Mouse (Mus musculus) cerebellum, postnatal 14 days (tissue): Measurements from ENCODE around the gene Zfp575.
"Not testable (repeated sequence)": the region's sequence is repeated elsewhere in the genome, so short reads cannot be mapped to it uniquely, and the experiment has no call there.

Source experiments
- DNase-seq, 2 experiments: peaks; one replicate each; pipeline ENCODE4 v3.0.0; 2021; ENCODE audit warnings: mixed read lengths in 2 of 2

The Zfp575 gene

DNA sequence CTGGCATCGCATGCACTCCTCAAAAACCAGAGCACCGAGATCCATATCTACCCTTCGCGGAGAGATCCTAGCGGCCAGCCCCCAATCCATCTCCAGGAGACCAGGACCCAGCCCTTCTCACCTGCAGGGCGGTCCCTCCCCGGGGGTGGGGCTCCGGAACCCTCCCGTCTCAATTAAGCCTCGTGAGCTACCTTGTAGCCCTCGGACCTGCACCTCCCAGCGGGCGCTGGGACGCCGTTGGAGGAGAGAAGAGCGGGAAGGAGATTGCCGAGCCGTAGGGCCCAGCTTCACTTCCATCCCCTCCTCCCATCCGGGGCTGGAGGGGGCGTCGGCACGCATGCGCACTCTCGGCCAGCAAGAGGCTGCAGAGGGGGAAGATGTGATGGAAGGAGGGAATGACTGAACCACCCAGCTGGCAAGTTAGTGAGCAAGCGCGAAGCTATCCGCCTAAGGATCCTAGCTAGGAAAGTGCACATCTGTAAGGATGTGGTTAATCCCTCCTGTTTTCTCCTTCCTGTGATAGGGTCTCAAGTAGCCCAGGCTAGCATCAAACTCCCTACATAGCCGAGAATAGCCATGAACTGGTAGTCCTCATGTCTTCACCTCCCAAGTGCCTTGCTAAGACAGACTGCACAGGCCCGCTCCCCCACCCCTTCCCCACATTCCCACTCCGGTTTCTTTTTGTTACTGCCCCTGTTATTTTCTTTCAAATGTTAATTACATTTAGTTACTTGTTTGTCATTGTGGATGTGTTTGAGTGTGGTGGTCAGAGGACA, at the start of gene Zfp575, which contains the start of gene Ethe1:
Gene Zfp575, minus strand, starts transcription at position 312 of the 776 bp plus-strand sequence.
Gene Ethe1, plus strand, starts transcription at position 214 of the 776 bp plus-strand sequence.
- DNase-seq, result peak; percentile 82 to 86

GRCm38 (mm10) chr7:24637046-24637445, 49.6 kb upstream of the Zfp575 start:
- no peak for DNase-seq

- DNase-seq, result no peak
Measured at GRCm38 (mm10) chr7:24636264-24636663, 48.8 kb upstream of the Zfp575 start, which contains the start of gene Lypd3. Lypd3 (plus strand) TSS chr7:24636550.

DNA sequence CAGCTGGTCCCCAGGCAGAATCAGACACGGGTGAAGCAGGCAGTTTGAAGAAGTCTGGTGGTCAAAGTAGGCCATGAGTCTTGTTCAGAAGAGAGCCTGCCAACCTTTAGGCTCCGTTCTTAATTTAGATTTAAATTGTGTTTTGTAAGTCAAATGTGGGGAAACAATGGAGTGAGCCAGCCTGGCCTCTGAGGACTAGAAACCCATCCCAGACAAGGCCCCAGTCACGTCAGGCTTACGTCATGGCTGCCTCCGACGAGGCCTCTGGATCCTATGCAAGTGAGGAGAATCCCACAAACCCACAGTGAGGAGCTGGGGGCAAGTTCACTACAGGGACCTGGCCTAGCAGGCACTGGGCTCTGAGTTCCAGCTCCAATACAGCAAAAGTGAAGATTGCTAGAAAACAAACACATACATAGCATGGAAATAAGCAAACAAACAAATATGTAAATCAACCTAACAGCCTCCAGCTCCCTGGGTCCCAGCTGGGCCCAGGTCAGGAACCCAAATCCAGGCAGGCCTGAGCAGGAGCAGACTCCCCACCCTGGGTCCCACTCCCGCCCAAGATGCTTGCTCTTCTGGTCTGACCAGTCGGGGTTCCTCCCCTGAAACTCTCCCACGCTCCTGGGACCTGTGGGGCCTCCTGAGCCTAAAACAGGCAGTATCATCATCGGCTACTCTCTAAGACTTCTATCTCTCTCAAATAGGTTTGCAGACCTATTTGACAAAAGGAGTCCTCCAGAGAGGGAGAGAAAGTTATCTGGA, 42.9 kb upstream of the Zfp575 start:
- no peak for DNase-seq

GRCm38 (mm10) chr7:24629672-24630071, 42.2 kb upstream of the Zfp575 start:
- DNase-seq, result no peak

GRCm38 (mm10) chr7:24628685-24629610, 41.5 kb upstream of the Zfp575 start:
- DNase-seq, result peak; percentile 54 to 65

GRCm38 (mm10) chr7:24622967-24623366, 35.5 kb upstream of the Zfp575 start:
- no peak for DNase-seq

DNA sequence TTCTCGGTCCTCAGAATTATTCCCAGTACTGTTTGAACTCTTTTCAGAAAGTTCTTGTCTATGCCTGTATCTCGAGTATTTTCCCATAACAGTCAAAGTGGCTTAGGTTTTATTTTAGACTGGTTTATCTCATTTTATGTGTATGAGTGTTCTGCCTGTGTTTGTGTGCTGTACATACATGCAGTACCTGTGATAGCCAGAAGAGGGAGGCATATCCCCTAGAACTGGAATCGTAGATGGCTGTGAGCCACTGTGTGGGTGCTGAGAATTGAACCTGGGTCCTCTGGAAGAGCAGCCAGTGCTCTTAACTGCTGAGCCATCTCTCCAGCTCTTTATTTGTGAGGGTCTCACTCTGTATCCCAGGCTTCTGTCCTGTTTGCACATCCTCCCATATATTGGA, 33.8 kb upstream of the Zfp575 start:
- DNase-seq, result no peak

DNA sequence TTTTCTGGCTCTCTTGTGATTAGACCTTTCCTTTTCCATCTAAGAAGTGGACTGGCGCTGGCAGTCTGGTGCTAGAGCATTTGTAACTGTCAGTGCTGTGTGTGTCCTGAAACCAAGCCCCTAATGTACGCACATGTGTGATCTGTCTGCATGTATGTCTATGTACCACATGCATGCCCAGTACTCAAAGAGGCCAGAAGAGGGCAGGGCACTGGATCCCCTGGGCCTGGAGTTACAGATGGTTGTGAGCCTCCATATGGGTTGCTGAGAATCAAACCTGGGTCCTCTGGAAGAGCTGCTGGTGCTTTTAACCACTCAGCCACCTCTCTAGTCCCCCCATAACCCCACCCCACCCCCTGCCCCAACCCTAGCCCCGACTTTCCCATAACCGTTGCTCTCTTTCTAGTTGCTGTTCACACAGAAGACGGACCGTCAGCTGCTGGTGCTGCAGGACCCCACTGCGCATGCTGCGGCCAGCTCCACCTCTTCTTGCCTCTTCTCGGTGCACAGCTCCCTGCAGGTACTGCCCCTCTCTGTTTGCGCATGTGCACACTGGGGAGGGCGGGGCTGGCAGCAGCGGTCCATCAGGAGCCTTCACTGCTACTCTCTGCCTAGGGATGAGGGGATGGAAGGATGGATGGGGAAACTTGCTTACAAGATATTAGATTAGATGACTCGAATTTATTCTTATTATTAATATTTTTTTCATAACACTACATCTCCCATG, 32.4 kb upstream of the Zfp575 start:
- DNase-seq, result no peak

DNA sequence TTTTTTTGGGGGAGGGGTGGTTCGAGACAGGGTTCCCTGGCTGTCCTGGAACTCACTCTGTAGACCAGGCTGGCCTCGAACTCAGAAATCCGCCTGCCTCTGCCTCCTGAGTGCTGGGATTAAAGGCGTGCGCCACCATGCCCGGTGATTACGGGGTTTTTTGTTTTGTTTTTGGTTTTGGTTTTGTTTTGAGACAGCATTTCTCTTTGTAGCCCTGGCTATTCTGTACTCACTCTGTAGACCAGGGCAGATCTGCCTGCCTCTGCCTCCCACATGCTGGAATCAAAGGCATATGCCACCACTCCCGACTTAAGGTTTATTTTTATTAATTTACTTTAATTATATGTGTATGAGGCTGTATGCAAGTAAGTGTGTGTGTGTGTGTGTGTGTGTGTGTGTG, 30.9 kb upstream of the Zfp575 start:
- DNase-seq, result not testable (repeated sequence)

DNA sequence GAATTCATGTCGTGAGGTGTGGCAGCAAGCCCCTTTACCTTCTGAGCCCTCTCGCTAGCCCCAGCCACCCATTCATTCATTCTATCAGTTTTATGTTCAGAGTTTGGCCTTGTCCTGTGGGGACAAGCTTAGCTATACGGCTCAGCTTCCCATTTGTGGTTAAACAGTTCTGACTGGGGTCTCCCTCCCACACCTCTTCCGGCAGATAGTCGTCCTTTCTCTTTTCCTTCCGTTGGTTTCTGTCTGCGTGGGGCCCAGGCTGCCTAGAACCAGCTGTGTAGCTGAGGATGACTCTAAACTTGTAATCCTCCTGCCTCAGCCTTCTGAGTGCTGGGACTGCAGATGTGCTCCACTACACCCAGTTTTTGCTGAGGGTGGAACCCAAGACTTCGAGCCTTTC, 30.3 kb upstream of the Zfp575 start:
- no peak for DNase-seq

DNA sequence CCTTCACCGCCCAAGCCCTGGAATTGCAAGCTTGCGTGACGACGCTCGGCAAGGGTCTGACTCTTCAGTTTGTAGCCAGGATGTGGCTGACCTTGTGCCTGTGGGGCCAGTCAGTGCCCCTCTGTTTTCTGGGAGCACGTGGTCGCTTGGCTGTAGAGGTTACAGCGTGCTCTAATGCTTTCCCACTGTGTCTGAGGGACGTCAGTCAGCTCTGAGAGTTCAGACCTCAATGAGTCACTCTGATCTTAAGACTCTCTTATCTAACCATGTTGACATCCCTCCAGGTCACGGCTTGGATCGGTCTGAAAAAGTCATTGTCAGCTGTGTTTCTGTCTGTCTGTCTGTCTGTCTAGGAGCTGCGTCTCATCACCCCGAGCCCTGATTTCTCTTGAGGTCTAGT, 27.4 kb upstream of the Zfp575 start:
- no peak for DNase-seq

DNA sequence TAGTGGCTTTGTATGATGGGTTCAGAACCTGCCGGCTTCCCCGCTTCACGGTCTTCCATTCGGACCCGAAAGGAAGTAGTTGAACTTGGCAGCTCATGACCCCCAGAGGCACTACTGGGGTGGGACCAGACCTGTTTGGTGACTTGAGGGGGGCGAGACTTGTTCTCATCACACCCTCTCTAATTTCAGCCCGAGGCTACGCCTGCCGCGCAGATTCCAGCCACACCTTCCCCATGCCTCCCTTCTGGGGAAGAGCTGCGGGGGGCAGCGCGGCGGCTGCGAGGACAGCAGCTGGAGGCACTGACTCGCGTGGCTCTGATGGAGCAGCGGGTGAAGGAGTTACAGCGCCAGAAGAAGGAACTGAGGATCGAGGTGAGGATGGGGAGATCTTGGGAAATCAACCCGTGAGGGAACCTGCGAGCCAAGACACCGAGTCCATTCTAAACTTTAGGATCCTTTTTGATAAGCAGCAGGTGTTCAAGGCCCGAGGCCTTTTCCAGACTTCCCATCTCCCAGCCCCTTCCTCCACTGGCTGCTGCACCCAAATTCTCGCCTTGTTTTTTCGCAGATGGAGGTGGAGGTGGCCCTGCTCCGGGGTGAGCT, 25.0 kb upstream of the Zfp575 start:
- DNase-seq, result no peak

DNA sequence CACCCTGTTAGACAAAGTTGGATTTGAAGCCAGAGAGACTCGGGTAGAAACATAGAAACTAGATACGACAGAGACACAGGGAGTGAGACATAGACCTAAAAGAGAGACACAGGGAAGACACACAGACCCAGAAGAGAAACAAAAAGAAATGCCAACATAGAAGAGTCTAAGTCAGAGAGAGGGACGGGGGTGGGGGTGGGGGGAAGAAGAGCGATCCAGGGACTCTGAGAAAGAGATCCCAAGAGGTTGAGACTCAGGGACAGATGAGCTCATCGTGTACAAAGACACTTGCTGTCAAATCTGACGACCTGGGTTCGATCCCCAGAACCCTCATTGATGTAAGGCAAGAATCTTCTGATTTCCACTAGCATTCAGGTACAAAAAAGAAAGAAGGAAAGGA, 24.3 kb upstream of the Zfp575 start:
- DNase-seq, result no peak

- DNase-seq, result peak in 1 of 2 experiments; percentile 53
Measured at GRCm38 (mm10) chr7:24610879-24611494, 23.5 kb upstream of the Zfp575 start.

DNA sequence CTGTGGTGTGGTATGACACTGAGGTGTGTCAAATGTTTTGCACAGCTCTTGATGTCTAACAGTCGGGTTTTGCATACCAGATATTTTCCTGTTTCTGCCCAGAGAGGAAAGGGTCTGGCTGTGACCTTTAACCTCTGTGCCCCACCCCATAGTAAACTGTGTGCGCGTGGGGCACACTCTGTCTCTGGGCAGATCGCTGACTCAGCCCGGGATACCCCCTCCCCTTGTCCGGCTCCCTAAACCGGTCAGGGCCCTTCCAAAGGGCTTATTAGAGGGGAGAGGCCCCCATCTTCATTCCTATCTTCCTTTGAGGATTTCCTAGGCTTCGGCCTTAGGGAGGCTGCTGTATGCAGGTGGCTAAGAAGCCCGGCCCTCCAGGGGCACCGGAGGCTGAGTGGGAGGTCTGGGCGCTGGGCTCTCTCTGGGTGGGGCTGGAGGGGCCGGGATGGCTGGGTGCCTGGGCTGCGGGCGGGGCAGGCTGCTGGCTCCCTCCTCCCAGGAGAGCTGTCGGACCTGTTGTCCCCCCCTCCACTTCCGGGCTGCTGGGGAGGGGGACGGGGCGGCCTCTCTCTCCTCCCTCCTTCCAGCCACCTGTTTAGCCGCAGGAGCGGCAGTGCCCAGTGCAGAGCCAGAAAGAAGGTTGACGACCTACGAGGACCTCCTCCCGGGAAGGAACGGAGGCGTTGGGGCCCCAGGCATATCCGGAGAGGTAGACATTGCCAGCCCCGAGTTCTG, 22.9 kb upstream of the Zfp575 start, which contains the start of gene Phldb3:
Gene Phldb3, plus strand, starts transcription at position 620 of the 735 bp plus-strand sequence.
- no peak for DNase-seq

GRCm38 (mm10) chr7:24608561-24608960, 21.1 kb upstream of the Zfp575 start:
- no peak for DNase-seq

- DNase-seq, result peak; percentile 46 to 50
Measured at GRCm38 (mm10) chr7:24608017-24608416, 20.6 kb upstream of the Zfp575 start.

DNA sequence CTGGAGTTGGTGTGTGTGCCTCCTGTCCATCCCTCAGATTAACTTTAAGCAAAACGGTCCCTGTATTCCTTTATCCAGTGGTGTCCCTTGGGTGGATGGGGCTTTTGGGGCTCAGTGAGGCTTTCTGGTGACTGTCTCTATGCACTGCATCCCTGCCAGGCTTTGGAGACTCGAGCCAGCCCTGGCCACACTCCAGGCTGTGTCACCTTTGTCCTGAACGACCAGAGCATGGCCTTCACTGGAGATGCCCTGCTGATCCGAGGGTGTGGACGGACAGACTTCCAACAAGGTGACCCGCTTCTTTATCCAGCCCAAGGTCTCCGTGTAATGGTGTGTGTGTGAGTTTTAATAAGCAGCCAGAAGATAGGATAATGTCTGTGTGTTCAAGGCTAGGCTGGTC, 18.6 kb upstream of the Zfp575 start:
- no peak for DNase-seq

DNA sequence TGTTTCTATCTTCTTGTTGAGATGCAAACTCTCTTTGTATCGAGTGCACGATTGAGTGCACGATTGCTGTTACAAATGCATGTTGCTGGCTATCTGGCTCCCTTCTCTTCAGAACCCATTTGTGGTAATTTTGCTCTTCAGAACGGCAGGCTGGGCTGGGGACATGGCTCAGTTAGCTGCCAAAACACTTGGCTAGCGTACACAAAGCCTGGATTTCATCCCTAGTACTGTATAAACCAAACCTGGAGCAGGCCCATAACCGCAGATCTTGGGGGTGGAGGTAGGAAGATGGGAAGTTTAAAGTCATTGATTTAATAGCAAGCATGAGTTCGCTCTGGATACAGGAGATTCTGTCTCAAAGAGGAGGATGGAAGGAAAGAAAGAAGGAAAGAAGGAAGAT, 18.1 kb upstream of the Zfp575 start:
- peak; percentile 30 to 49 for DNase-seq
